Mouse (Mus musculus): ENCODE measurements around the gene Polr2b. TPM values are rescaled to one million over a fixed set of nuclear protein-coding genes. Genes with fewer than 3 reads are reported as not detected.

The Polr2b gene
- 26.0 and 29.1 TPM in 2 replicates for polyA plus RNA-seq (2012; rRNA removed)

GRCm38 (mm10) chr5:77309924-77310772, at the start of gene Polr2b, which contains the start of gene Noa1:
Gene Polr2b, plus strand, starts transcription at chr5:77310147.
Gene Noa1, minus strand, starts transcription at chr5:77310084.

GRCm38 (mm10) chr5:77265081-77265670, 44.8 kb upstream of the Polr2b start, which contains the start of gene Rest:
Gene Rest, plus strand, starts transcription at chr5:77265491.

Other genes with a start within 250 kb of the Polr2b start
- gene Hopx, start 195.0 kb upstream of the Polr2b start, polyA plus RNA-seq (2012; rRNA removed): 0.62 and 0.71 TPM in 2 replicates
- 0.05 TPM in 1 of 2 replicates, not detected in the other for gene Spink2, start 98.7 kb upstream of the Polr2b start, polyA plus RNA-seq (2012; rRNA removed)
- gene Rest, start 44.7 kb upstream of the Polr2b start, polyA plus RNA-seq (2012; rRNA removed): 3.6 and 4.3 TPM in 2 replicates
- 9.8 and 11.6 TPM in 2 replicates for gene Noa1, start 63 bp upstream of the Polr2b start, polyA plus RNA-seq (2012; rRNA removed)
- 14.2 and 14.4 TPM in 2 replicates for gene Igfbp7, start 97.9 kb downstream of the Polr2b start, polyA plus RNA-seq (2012; rRNA removed)

All from liver, embryonic 14 days (tissue).